Mouse (Mus musculus): Measurements from ENCODE around the gene Hist2h3c1. TPM values are rescaled to one million over a fixed set of nuclear protein-coding genes. Genes with fewer than 3 reads are reported as not detected.

The Hist2h3c1 gene
- polyA plus RNA-seq, 1 experiment from 2014 or later, result 0.42 TPM

GRCm38 (mm10) chr3:96248141-96249033 lies 1.9 kb downstream of the Hist2h3c1 start:
- no peak for ATAC-seq (ENCODE audit: insufficient read depth, low FRiP score, low TSS enrichment)
- DNase-seq (ENCODE audit: low spot score), result no peak
- Histone ChIP-seq H3K4me2 (ENCODE audit: low read depth) (peak overlapping the region; percentile 54), H3K9me3 (ENCODE audit: control insufficient read depth, low read length) (no peaks in the 10 kb centered on the region), H3K36me3 (ENCODE audit: control insufficient read depth, insufficient read depth, low read length) (no peaks in the 10 kb centered on the region), H3K4me3 (ENCODE audit: low read depth, low read length) (peak overlapping the region; percentile 32), H3K9ac (ENCODE audit: low read length) (no peak overlapping the region), H3K27me3 (ENCODE audit: control insufficient read depth, insufficient read depth, low read length) (no peaks in the 10 kb centered on the region), H3K27ac (ENCODE audit: low read depth, low read length) (no peak overlapping the region), H3K4me1 (ENCODE audit: control insufficient read depth, insufficient read depth, low read length) (peaks cover 7% of the 10 kb centered on the region; the same call in 1 of the 2 replicates)
- 51% methylated on average over 6 of the region's 6 CpGs for WGBS

DNA sequence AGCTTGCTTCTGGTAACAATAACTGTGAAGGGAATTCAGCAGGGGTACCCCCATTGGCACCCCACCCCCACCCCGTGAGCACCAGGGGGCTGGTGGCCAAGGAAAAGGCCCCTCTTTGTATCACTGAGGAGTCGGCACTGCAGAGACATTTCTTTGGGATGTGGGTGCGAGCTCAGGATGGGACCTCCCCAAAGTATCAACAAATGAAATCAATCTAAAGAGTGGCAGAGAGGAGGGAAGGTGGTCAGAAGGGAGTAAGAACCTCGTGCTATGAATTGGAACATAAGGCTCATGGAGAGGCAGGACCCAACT lies 2.5 kb downstream of the Hist2h3c1 start:
- no peak for ATAC-seq (ENCODE audit: insufficient read depth, low FRiP score, low TSS enrichment)
- H3K27me3 ChIP-seq (ENCODE audit: control insufficient read depth, insufficient read depth, low read length), result no peaks in the 10 kb centered on the region
- H3K27ac ChIP-seq (ENCODE audit: low read depth, low read length), result no peak overlapping the region
- no peaks in the 10 kb centered on the region for H3K36me3 ChIP-seq (ENCODE audit: control insufficient read depth, insufficient read depth, low read length)
- H3K9me3 ChIP-seq (ENCODE audit: control insufficient read depth, low read length), result no peaks in the 10 kb centered on the region
- WGBS, result 62% methylated on average over 4 of the region's 4 CpGs
- H3K9ac ChIP-seq (ENCODE audit: low read length), result no peak overlapping the region
- peak overlapping the region; percentile 21 for H3K4me2 ChIP-seq (ENCODE audit: low read depth)
- peaks cover 7% of the 10 kb centered on the region; the same call in 1 of the 2 replicates for H3K4me1 ChIP-seq (ENCODE audit: control insufficient read depth, insufficient read depth, low read length)
- DNase-seq (ENCODE audit: low spot score), result no peak
- H3K4me3 ChIP-seq (ENCODE audit: low read depth, low read length), result peak overlapping the region; percentile 10; the same call in 1 of the 2 replicates

- Histone ChIP-seq H3K9ac (ENCODE audit: low read length) (no peak overlapping the region), H3K4me3 (ENCODE audit: low read depth, low read length) (no peak overlapping the region), H3K36me3 (ENCODE audit: control insufficient read depth, insufficient read depth, low read length) (no peaks in the 10 kb centered on the region), H3K27me3 (ENCODE audit: control insufficient read depth, insufficient read depth, low read length) (no peaks in the 10 kb centered on the region), H3K4me1 (ENCODE audit: control insufficient read depth, insufficient read depth, low read length) (0 out of 2 replicates have a peak, but pooled peaks cover 2% of the 10 kb centered on the region), H3K4me2 (ENCODE audit: low read depth) (no peak overlapping the region), H3K27ac (ENCODE audit: low read depth, low read length) (no peak overlapping the region), H3K9me3 (ENCODE audit: control insufficient read depth, low read length) (no peaks in the 10 kb centered on the region)
- no peak for DNase-seq (ENCODE audit: low spot score)
- ATAC-seq (ENCODE audit: insufficient read depth, low FRiP score, low TSS enrichment), result no peak
- 61% methylated on average over 3 of the region's 3 CpGs for WGBS
Observed at GRCm38 (mm10) chr3:96250890-96251289, 4.4 kb downstream of the Hist2h3c1 start.

- Histone ChIP-seq H3K9ac (ENCODE audit: low read length) (no peak overlapping the region), H3K27ac (ENCODE audit: low read depth, low read length) (no peak overlapping the region), H3K4me3 (ENCODE audit: low read depth, low read length) (no peak overlapping the region), H3K4me2 (ENCODE audit: low read depth) (no peak overlapping the region), H3K4me1 (ENCODE audit: control insufficient read depth, insufficient read depth, low read length) (0 out of 2 replicates have a peak, but pooled peaks cover 2% of the 10 kb centered on the region), H3K9me3 (ENCODE audit: control insufficient read depth, low read length) (no peaks in the 10 kb centered on the region), H3K36me3 (ENCODE audit: control insufficient read depth, insufficient read depth, low read length) (no peaks in the 10 kb centered on the region), H3K27me3 (ENCODE audit: control insufficient read depth, insufficient read depth, low read length) (no peaks in the 10 kb centered on the region)
- WGBS, result 90% methylated on average over 3 of the region's 3 CpGs
- ATAC-seq (ENCODE audit: insufficient read depth, low FRiP score, low TSS enrichment) (no peak), DNase-seq (ENCODE audit: low spot score) (no peak)
Observed at GRCm38 (mm10) chr3:96251787-96252186, 5.3 kb downstream of the Hist2h3c1 start.

DNA sequence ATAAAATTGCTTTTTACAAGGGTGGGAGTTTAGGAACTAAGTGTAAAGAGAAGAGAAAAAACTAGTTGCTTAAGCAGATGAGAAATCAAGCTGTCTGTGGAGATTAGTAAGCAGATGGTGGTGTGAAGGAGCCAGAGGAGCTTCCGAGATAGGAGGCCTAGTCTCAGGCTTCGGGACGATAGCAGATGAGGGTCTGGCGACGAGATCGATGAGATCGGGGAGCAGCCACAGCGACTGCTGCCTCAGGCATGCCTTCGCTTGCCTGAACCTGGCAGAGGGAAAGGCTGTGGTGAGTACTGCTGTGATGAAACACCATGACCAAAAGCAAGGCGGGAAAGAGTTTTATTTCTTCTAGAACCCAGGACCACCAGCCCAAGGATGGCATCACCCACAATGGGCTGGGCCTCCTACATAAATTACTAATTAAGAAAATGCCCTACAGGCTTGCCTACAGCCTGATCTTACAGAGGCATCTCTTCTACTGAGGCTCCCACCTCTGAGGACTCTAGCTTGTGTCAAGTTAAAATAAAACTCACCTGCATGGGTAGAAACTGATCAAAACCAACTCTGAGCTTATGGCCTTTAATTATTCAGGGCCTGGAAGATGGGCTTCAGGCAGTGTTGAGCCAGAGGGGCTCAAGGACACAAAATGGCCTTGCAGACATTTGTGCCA lies 8.3 kb downstream of the Hist2h3c1 start:
- ATAC-seq (ENCODE audit: insufficient read depth, low FRiP score, low TSS enrichment) (no peak), DNase-seq (ENCODE audit: low spot score) (peak; percentile 48)
- Histone ChIP-seq H3K27ac (ENCODE audit: low read depth, low read length) (no peak overlapping the region), H3K9me3 (ENCODE audit: control insufficient read depth, low read length) (no peaks in the 10 kb centered on the region), H3K4me3 (ENCODE audit: low read depth, low read length) (no peak overlapping the region), H3K9ac (ENCODE audit: low read length) (no peak overlapping the region), H3K4me1 (ENCODE audit: control insufficient read depth, insufficient read depth, low read length) (no peaks in the 10 kb centered on the region), H3K4me2 (ENCODE audit: low read depth) (no peak overlapping the region), H3K27me3 (ENCODE audit: control insufficient read depth, insufficient read depth, low read length) (no peaks in the 10 kb centered on the region), H3K36me3 (ENCODE audit: control insufficient read depth, insufficient read depth, low read length) (no peaks in the 10 kb centered on the region)
- 61% methylated on average over 10 of the region's 10 CpGs for WGBS

DNA sequence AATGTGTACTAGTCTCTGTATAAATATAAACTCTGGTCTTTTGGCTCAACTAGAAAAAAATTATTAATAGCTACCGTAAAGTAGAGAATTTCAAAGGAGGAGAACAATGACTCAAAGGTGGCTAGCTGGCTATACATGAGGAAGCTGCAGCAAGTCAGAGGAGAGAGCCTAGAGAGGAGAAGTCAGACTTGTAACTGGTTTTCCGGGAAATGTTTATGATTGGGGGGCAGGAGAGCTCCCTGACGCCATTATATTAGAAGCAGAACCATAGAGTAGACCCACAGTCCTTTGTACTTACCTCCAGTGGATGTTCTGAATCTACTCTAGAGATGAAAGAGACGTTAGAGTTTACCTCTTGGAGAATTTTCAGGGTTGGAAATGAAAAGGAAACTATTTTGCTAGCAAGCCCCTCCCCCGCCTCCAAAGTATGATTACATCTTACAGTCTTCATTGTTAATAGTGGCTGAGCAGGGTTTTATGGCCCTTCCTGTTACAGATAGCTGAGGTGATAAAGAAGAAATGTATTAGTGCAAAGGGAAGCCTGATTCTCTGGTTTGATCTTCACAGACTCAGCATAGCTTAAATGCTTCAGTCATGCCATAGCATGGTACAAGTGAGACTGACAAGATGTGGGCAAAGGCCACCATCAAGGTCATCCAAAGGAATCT lies 9.6 kb downstream of the Hist2h3c1 start:
- no peak for DNase-seq (ENCODE audit: low spot score)
- Histone ChIP-seq H3K27ac (ENCODE audit: low read depth, low read length) (no peak overlapping the region), H3K9me3 (ENCODE audit: control insufficient read depth, low read length) (no peaks in the 10 kb centered on the region), H3K4me3 (ENCODE audit: low read depth, low read length) (no peak overlapping the region), H3K27me3 (ENCODE audit: control insufficient read depth, insufficient read depth, low read length) (no peaks in the 10 kb centered on the region), H3K9ac (ENCODE audit: low read length) (no peak overlapping the region), H3K4me2 (ENCODE audit: low read depth) (no peak overlapping the region), H3K4me1 (ENCODE audit: control insufficient read depth, insufficient read depth, low read length) (no peaks in the 10 kb centered on the region), H3K36me3 (ENCODE audit: control insufficient read depth, insufficient read depth, low read length) (no peaks in the 10 kb centered on the region)
- no peak for ATAC-seq (ENCODE audit: insufficient read depth, low FRiP score, low TSS enrichment)
- WGBS, result 87% methylated on average over 5 of the region's 5 CpGs

DNA sequence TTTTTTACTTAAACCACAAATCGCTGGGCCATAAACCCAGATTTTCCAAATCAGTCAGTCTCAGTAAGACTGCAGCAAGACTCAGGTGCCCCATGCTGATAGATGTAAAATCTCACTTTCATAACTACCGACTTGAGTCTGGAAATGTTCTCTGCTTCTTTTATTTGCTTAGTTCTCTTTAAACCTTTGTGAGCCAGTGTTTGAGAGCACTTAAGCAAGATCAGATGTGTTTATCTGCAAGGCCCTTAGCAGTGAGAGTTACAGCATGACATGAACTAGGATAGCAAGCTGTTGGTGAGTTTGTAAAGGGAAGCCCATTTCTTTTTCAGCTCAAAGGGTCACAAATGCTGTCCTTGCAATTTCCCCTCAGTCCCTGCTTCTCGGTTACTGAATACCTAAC lies 10.7 kb downstream of the Hist2h3c1 start:
- H3K4me3 ChIP-seq (ENCODE audit: low read depth, low read length), result no peak overlapping the region
- no peak for ATAC-seq (ENCODE audit: insufficient read depth, low FRiP score, low TSS enrichment)
- no peaks in the 10 kb centered on the region for H3K4me1 ChIP-seq (ENCODE audit: control insufficient read depth, insufficient read depth, low read length)
- H3K27ac ChIP-seq (ENCODE audit: low read depth, low read length), result no peak overlapping the region
- DNase-seq (ENCODE audit: low spot score), result no peak
- no peaks in the 10 kb centered on the region for H3K27me3 ChIP-seq (ENCODE audit: control insufficient read depth, insufficient read depth, low read length)
- H3K4me2 ChIP-seq (ENCODE audit: low read depth), result no peak overlapping the region
- no peaks in the 10 kb centered on the region for H3K9me3 ChIP-seq (ENCODE audit: control insufficient read depth, low read length)
- WGBS, result 82% methylated on average over 3 of the region's 3 CpGs
- H3K9ac ChIP-seq (ENCODE audit: low read length), result no peak overlapping the region
- no peaks in the 10 kb centered on the region for H3K36me3 ChIP-seq (ENCODE audit: control insufficient read depth, insufficient read depth, low read length)

- ATAC-seq (ENCODE audit: insufficient read depth, low FRiP score, low TSS enrichment) (no peak), DNase-seq (ENCODE audit: low spot score) (no peak)
- Histone ChIP-seq H3K9ac (ENCODE audit: low read length) (no peak overlapping the region), H3K27me3 (ENCODE audit: control insufficient read depth, insufficient read depth, low read length) (no peaks in the 10 kb centered on the region), H3K4me1 (ENCODE audit: control insufficient read depth, insufficient read depth, low read length) (peaks cover 13% of the 10 kb centered on the region; the same call in 1 of the 2 replicates), H3K4me2 (ENCODE audit: low read depth) (no peak overlapping the region), H3K9me3 (ENCODE audit: control insufficient read depth, low read length) (no peaks in the 10 kb centered on the region), H3K27ac (ENCODE audit: low read depth, low read length) (no peak overlapping the region), H3K4me3 (ENCODE audit: low read depth, low read length) (no peak overlapping the region), H3K36me3 (ENCODE audit: control insufficient read depth, insufficient read depth, low read length) (no peaks in the 10 kb centered on the region)
- WGBS, result 92% methylated on average over 5 of the region's 5 CpGs
Observed at GRCm38 (mm10) chr3:96260220-96260619, 13.7 kb downstream of the Hist2h3c1 start.

All from neural tube, embryonic 11.5 days (tissue).